Comparison of ENCODE assay signal across 12 mouse cellular contexts in genomic region chr16:22150421-22150820, GRCm38 (mm10). TPM values are rescaled to one million over a fixed set of nuclear protein-coding genes. Genes with fewer than 3 reads are reported as not detected.
DNase-seq lines count a peak whose midpoint lies in the region; ATAC-seq and TF ChIP-seq lines count a peak whose summit lies in the region.
"Had no signal": no experiment of that assay in that cellular context is flagged by ENCODE, and none has a peak within 500 bp of the region (broad histone marks: within the 10 kb centered on the region; RNA-seq: fewer than 3 reads in every experiment).

No protein-coding gene starts in this region.

- peaks cover 38% of the 10 kb centered on the region for H3K4me1 ChIP-seq in kidney, embryonic 16.5 days (ENCODE audit: insufficient read depth, low read length)
- peaks cover 93% of the 10 kb centered on the region for H3K4me1 ChIP-seq in E14TG2a.4 (replicated peaks; ENCODE audit: low read depth, low read length)
- peaks cover 18% of the 10 kb centered on the region for H3K4me1 ChIP-seq in limb, embryonic 14.5 days (ENCODE audit: control insufficient read depth, insufficient read depth, low read length)

- H3K27ac ChIP-seq in kidney, embryonic 16.5 days (ENCODE audit: low read length), result peak overlapping the region; percentile 1; the same call in 1 of the 2 replicates
- no peak overlapping the region for H3K27ac ChIP-seq in limb, embryonic 14.5 days (replicated peaks; ENCODE audit: low read depth, low read length)

- H3K9me3 ChIP-seq in kidney, embryonic 16.5 days (ENCODE audit: low read length), result no peaks in the 10 kb centered on the region
- H3K9me3 ChIP-seq in E14TG2a.4 (ENCODE audit: low read length), result no peaks in the 10 kb centered on the region
- H3K9me3 ChIP-seq in limb, embryonic 14.5 days (ENCODE audit: control insufficient read depth, low read length), result no peaks in the 10 kb centered on the region

- H3K4me2 ChIP-seq in kidney, embryonic 16.5 days (replicated peaks; ENCODE audit: low read depth, low read length), result no peak overlapping the region
- no peak overlapping the region for H3K4me2 ChIP-seq in limb, embryonic 14.5 days (replicated peaks; ENCODE audit: low read depth, low read length, severe bottlenecking)

- no peak overlapping the region for H3K9ac ChIP-seq in kidney, embryonic 16.5 days (replicated peaks; ENCODE audit: low read length)
- H3K9ac ChIP-seq in limb, embryonic 14.5 days (ENCODE audit: low read depth, low read length, severe bottlenecking), result no peak overlapping the region

- TF ChIP-seq POLR2A in limb, embryonic 14.5 days (IDR thresholded peaks at IDR 0.05; ENCODE audit: borderline replicate concordance, extremely low read depth, insufficient read depth, insufficient read length), result no peak

- H3K4me3 ChIP-seq in kidney, embryonic 16.5 days (ENCODE audit: low read length), result no peak overlapping the region
- H3K4me3 ChIP-seq in E14TG2a.4 (replicated peaks; ENCODE audit: low read length), result 0 out of 2 replicates have a peak overlapping the region, but pooled peaks have one; percentile 29
- H3K4me3 ChIP-seq in limb, embryonic 14.5 days (replicated peaks; ENCODE audit: low read length), result no peak overlapping the region

- H3K27me3 ChIP-seq in kidney, embryonic 16.5 days (ENCODE audit: insufficient read depth, low read length), result no peaks in the 10 kb centered on the region
- H3K27me3 ChIP-seq in E14TG2a.4 (ENCODE audit: insufficient read depth, low read length), result peaks cover 6% of the 10 kb centered on the region
- H3K27me3 ChIP-seq in limb, embryonic 14.5 days (ENCODE audit: control insufficient read depth, insufficient read depth, low read length), result no peaks in the 10 kb centered on the region
- H3K27me3 ChIP-seq: Patski had no signal

- ATAC-seq in kidney, embryonic 16.5 days (ENCODE audit: low FRiP score, low TSS enrichment), result no peak
- no peak for ATAC-seq in limb, embryonic 14.5 days (ENCODE audit: low FRiP score, low read depth)
- no peak for ATAC-seq in CD4-positive, CD25-positive, alpha-beta regulatory T cell, adult 4 months
- ATAC-seq: inflammation-experienced regulatory T-cells, adult 6 months; Patski had no signal

- TF ChIP-seq CTCF in E14TG2a.4 (conservative IDR thresholded peaks at IDR 0.05; ENCODE audit: low read length), result no peak

- DNase-seq in adrenal gland, adult 2 months, result peak; percentile 8
- no peak for DNase-seq in adrenal gland, postnatal 25 days
- no peak for DNase-seq in kidney, postnatal 36 days
- DNase-seq in limb, embryonic 14.5 days (ENCODE audit: low spot score), result peak; percentile 3
- DNase-seq in gastrocnemius, postnatal 4 days (ENCODE audit: low spot score in 2 of 2), result no peak
- DNase-seq: cerebellum, postnatal 10 days; left cerebral cortex, postnatal 4 days had no signal

- H3K36me3 ChIP-seq in kidney, embryonic 16.5 days (ENCODE audit: insufficient read depth, low read length), result no peaks in the 10 kb centered on the region
- H3K36me3 ChIP-seq in E14TG2a.4 (ENCODE audit: insufficient read depth, low read length), result peaks cover 2% of the 10 kb centered on the region
- H3K36me3 ChIP-seq in limb, embryonic 14.5 days (ENCODE audit: control insufficient read depth, insufficient read depth, low read length), result peaks cover 2% of the 10 kb centered on the region

- WGBS in kidney, embryonic 16.5 days, result 38% methylated on average over 2 of the region's 2 CpGs
- 32% methylated on average over 2 of the region's 2 CpGs for whole genome bisulfite sequencing in limb, embryonic 14.5 days

RNA-seq across cellular contexts. Expression of gene Igf2bp2, which starts 12.7 kb away (rescaled TPM):
- total RNA-seq in adrenal gland, adult 2 months (2021), result 1 to 10 TPM; 7.3 to 9.0 TPM
- 2.8 and 3.5 TPM in 2 replicates for polyA plus RNA-seq in adrenal gland, adult 2 months (2012; rRNA removed)
- total RNA-seq in adrenal gland, postnatal 25 days (2021), result 10.4 and 11.6 TPM in 2 replicates
- 84.5 and 98.6 TPM in 2 replicates for polyA plus RNA-seq in kidney, embryonic 16.5 days (2015; fragmentation: Nextera tagmentation; extraction: Ambion mirVana)
- 58.7 and 62.0 TPM in 2 replicates for polyA plus RNA-seq in limb, embryonic 14.5 days (2012; rRNA removed)
- 91.2 and 99.7 TPM in 2 replicates for polyA plus RNA-seq in limb, embryonic 14.5 days (2014; fragmentation: Nextera tagmentation; extraction: Ambion mirVana)
- polyA plus RNA-seq in CD4-positive, CD25-positive, alpha-beta regulatory T cell, adult 4 months (2017; shearing (Covaris generic)), result 1 to 10 TPM; 1.1 to 1.2 TPM
- total RNA-seq in gastrocnemius, postnatal 4 days (2021), result 10 to 100 TPM; 32.2 to 33.8 TPM

Comparison
In these comparisons a context has a peak if more than half of its experiments do, and no peak if none do; other contexts are left out.
1. DNase-seq: peak in adrenal gland, adult 2 months (single experiment) and limb, embryonic 14.5 days (single experiment); none in adrenal gland, postnatal 25 days (single experiment), kidney, postnatal 36 days (0 of 2) and gastrocnemius, postnatal 4 days (0 of 2).
2. RNA of gene Igf2bp2, which starts 12.7 kb away (polyA plus RNA-seq): 58.7 to 99.7 TPM in limb, embryonic 14.5 days and 84.5 to 98.6 TPM in kidney, embryonic 16.5 days; 2.8 to 3.5 TPM in adrenal gland, adult 2 months and 1.1 to 1.2 TPM in CD4-positive, CD25-positive, alpha-beta regulatory T cell, adult 4 months; every median in the first group is over 10 times any median in the second.